Mouse (Mus musculus) c-Kit-positive CD71-negative TER-119-negative erythroid progenitor cells, embryonic 14.5 days (primary cell): ENCODE data around the gene Adck1.
"Not testable (repeated sequence)": the region's sequence is repeated elsewhere in the genome, so short reads cannot be mapped to it uniquely, and the experiment has no call there.

Experiments used
- DNase-seq: peaks from one replicate; pipeline ENCODE4 v3.0.0-alpha.2; 2013; ENCODE audit warnings: low read depth

The Adck1 gene

GRCm38 (mm10) chr12:88360441-88361119 is at the start of gene Adck1:
Gene Adck1, plus strand, starts transcription at chr12:88360554.
- DNase-seq = peak; percentile 71

- no peak for DNase-seq
Observed at GRCm38 (mm10) chr12:88314556-88314955, 45.8 kb upstream of the Adck1 start.

GRCm38 (mm10) chr12:88323926-88324325 is 36.4 kb upstream of the Adck1 start, which contains the start of gene Gm5039:
Gene Gm5039, minus strand, starts transcription at chr12:88324026.
- DNase-seq = not testable (repeated sequence)

- DNase-seq = not testable (repeated sequence)
Observed at GRCm38 (mm10) chr12:88336662-88337413, 23.5 kb upstream of the Adck1 start.

- not testable (repeated sequence) for DNase-seq
Observed at GRCm38 (mm10) chr12:88341286-88341685, 19.1 kb upstream of the Adck1 start.

GRCm38 (mm10) chr12:88354182-88354702 is 6.1 kb upstream of the Adck1 start:
- no peak for DNase-seq

GRCm38 (mm10) chr12:88361120-88361445 is 729 bp downstream of the Adck1 start:
- no peak for DNase-seq

GRCm38 (mm10) chr12:88367673-88368072 is 7.3 kb downstream of the Adck1 start:
- no peak for DNase-seq

- peak; percentile 13 for DNase-seq
Observed at GRCm38 (mm10) chr12:88368618-88369017, 8.3 kb downstream of the Adck1 start.

GRCm38 (mm10) chr12:88369690-88370089 is 9.3 kb downstream of the Adck1 start:
- not testable (repeated sequence) for DNase-seq

GRCm38 (mm10) chr12:88370321-88370720 is 10.0 kb downstream of the Adck1 start:
- not testable (repeated sequence) for DNase-seq

- DNase-seq = no peak
Observed at GRCm38 (mm10) chr12:88372018-88372417, 11.7 kb downstream of the Adck1 start.

GRCm38 (mm10) chr12:88376820-88377219 is 16.5 kb downstream of the Adck1 start:
- no peak for DNase-seq

- DNase-seq = no peak
Observed at GRCm38 (mm10) chr12:88378256-88378655, 17.9 kb downstream of the Adck1 start.

GRCm38 (mm10) chr12:88388832-88389231 is 28.5 kb downstream of the Adck1 start:
- no peak for DNase-seq

- peak; percentile 6 for DNase-seq
Observed at GRCm38 (mm10) chr12:88398658-88399057, 38.3 kb downstream of the Adck1 start.

- DNase-seq = no peak
Observed at GRCm38 (mm10) chr12:88403541-88403940, 43.2 kb downstream of the Adck1 start.

GRCm38 (mm10) chr12:88405113-88405512 is 44.8 kb downstream of the Adck1 start:
- DNase-seq = peak; percentile 33

- DNase-seq = no peak
Observed at GRCm38 (mm10) chr12:88407996-88408322, 47.6 kb downstream of the Adck1 start.

- no peak for DNase-seq
Observed at GRCm38 (mm10) chr12:88408323-88409047, 48.1 kb downstream of the Adck1 start.

GRCm38 (mm10) chr12:88413239-88413638 is 52.9 kb downstream of the Adck1 start:
- DNase-seq = no peak

- DNase-seq = no peak
Observed at GRCm38 (mm10) chr12:88419912-88420621, 59.7 kb downstream of the Adck1 start.
